Mouse (Mus musculus): ENCODE data around the gene Btbd8. TPM values are rescaled to one million over a fixed set of nuclear protein-coding genes. Genes with fewer than 3 reads are reported as not detected.

Gene Btbd8
- total and polyA plus RNA-seq, 2 experiments from 2014 or later = 2.5 to 5.4 TPM

- Histone ChIP-seq H3K4me2 (ENCODE audit: low read depth, low read length) (no peak overlapping the region), H3K36me3 (replicated peaks; ENCODE audit: control insufficient read depth, insufficient read depth, low read length) (no peaks in the 10 kb centered on the region), H3K4me3 (ENCODE audit: low read depth, low read length) (no peak overlapping the region), H3K9me3 (replicated peaks; ENCODE audit: control insufficient read depth, low read length) (no peaks in the 10 kb centered on the region), H3K27ac (ENCODE audit: low read depth) (no peak overlapping the region), H3K4me1 (ENCODE audit: control insufficient read depth, insufficient read depth) (no peaks in the 10 kb centered on the region), H3K27me3 (ENCODE audit: control insufficient read depth, insufficient read depth, low read length) (no peaks in the 10 kb centered on the region), H3K9ac (replicated peaks; ENCODE audit: low read depth, low read length) (no peak overlapping the region)
- 18% methylated on average over 1 of the region's 1 CpGs for WGBS
- DNase-seq (ENCODE audit: low spot score) (no peak), ATAC-seq (ENCODE audit: insufficient read depth, low read depth) (no peak)
- TF ChIP-seq CTCF (IDR thresholded peaks at IDR 0.05; ENCODE audit: low read depth) (no peak), EP300 (IDR thresholded peaks at IDR 0.05; ENCODE audit: low read depth) (no peak)
Observed at GRCm38 (mm10) chr5:107421676-107422075, 16.1 kb upstream of the Btbd8 start.

- Histone ChIP-seq H3K9me3 (replicated peaks; ENCODE audit: control insufficient read depth, low read length) (no peaks in the 10 kb centered on the region), H3K27me3 (ENCODE audit: control insufficient read depth, insufficient read depth, low read length) (no peaks in the 10 kb centered on the region), H3K36me3 (replicated peaks; ENCODE audit: control insufficient read depth, insufficient read depth, low read length) (no peaks in the 10 kb centered on the region), H3K4me3 (ENCODE audit: low read depth, low read length) (no peak within 1 kb of the TSS), H3K4me2 (ENCODE audit: low read depth, low read length) (no peak within 1 kb of the TSS), H3K27ac (ENCODE audit: low read depth) (no peak within 1 kb of the TSS), H3K9ac (replicated peaks; ENCODE audit: low read depth, low read length) (no peak within 1 kb of the TSS), H3K4me1 (ENCODE audit: control insufficient read depth, insufficient read depth) (no peaks in the 10 kb centered on the region)
- TF ChIP-seq EP300 (IDR thresholded peaks at IDR 0.05; ENCODE audit: low read depth) (no peak), CTCF (IDR thresholded peaks at IDR 0.05; ENCODE audit: low read depth) (no peak)
- WGBS = 69% methylated on average over 3 of the region's 3 CpGs
- ATAC-seq (ENCODE audit: insufficient read depth, low read depth) (no peak), DNase-seq (ENCODE audit: low spot score) (no peak)
Observed at GRCm38 (mm10) chr5:107431249-107431648, 6.5 kb upstream of the Btbd8 start, which contains the start of gene Lpcat2b. Lpcat2b (plus strand) TSS chr5:107431549.

DNA sequence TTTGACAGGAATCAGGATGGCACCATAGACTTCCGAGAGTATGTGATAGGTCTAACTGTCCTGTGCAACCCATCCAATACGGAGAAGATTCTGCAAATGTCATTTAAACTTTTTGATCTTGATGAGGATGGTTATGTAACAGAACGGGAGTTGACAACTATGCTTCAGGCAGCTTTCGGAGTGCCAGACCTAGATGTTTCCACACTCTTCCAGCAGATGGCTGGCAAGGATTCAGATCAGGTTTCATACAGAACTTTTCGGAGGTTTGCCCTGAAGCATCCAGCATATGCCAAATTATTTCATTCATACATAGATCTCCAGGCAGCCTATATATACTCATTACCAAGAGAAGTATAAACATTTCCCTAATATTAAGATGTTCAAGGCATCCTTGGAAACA lies 3.8 kb upstream of the Btbd8 start:
- Histone ChIP-seq H3K9ac (replicated peaks; ENCODE audit: low read depth, low read length) (no peak overlapping the region), H3K27me3 (ENCODE audit: control insufficient read depth, insufficient read depth, low read length) (no peaks in the 10 kb centered on the region), H3K9me3 (replicated peaks; ENCODE audit: control insufficient read depth, low read length) (no peaks in the 10 kb centered on the region), H3K27ac (ENCODE audit: low read depth) (no peak overlapping the region), H3K36me3 (replicated peaks; ENCODE audit: control insufficient read depth, insufficient read depth, low read length) (no peaks in the 10 kb centered on the region), H3K4me1 (ENCODE audit: control insufficient read depth, insufficient read depth) (0 out of 2 replicates have a peak, but pooled peaks cover 6% of the 10 kb centered on the region), H3K4me2 (ENCODE audit: low read depth, low read length) (no peak overlapping the region), H3K4me3 (ENCODE audit: low read depth, low read length) (no peak overlapping the region)
- WGBS = 68% methylated on average over 5 of the region's 5 CpGs
- DNase-seq (ENCODE audit: low spot score) (no peak), ATAC-seq (ENCODE audit: insufficient read depth, low read depth) (no peak)
- no peak for TF ChIP-seq EP300 (IDR thresholded peaks at IDR 0.05; ENCODE audit: low read depth)
- no peak for TF ChIP-seq CTCF (IDR thresholded peaks at IDR 0.05; ENCODE audit: low read depth)

GRCm38 (mm10) chr5:107436185-107436584 lies 1.6 kb upstream of the Btbd8 start:
- Histone ChIP-seq H3K4me3 (ENCODE audit: low read depth, low read length) (no peak overlapping the region), H3K36me3 (replicated peaks; ENCODE audit: control insufficient read depth, insufficient read depth, low read length) (no peaks in the 10 kb centered on the region), H3K4me1 (ENCODE audit: control insufficient read depth, insufficient read depth) (0 out of 2 replicates have a peak, but pooled peaks cover 6% of the 10 kb centered on the region), H3K9ac (replicated peaks; ENCODE audit: low read depth, low read length) (no peak overlapping the region), H3K4me2 (ENCODE audit: low read depth, low read length) (no peak overlapping the region), H3K27ac (ENCODE audit: low read depth) (no peak overlapping the region), H3K27me3 (ENCODE audit: control insufficient read depth, insufficient read depth, low read length) (no peaks in the 10 kb centered on the region), H3K9me3 (replicated peaks; ENCODE audit: control insufficient read depth, low read length) (no peaks in the 10 kb centered on the region)
- TF ChIP-seq CTCF (IDR thresholded peaks at IDR 0.05; ENCODE audit: low read depth) = no peak
- TF ChIP-seq EP300 (IDR thresholded peaks at IDR 0.05; ENCODE audit: low read depth) = no peak
- DNase-seq (ENCODE audit: low spot score) (no peak), ATAC-seq (ENCODE audit: insufficient read depth, low read depth) (no peak)
- WGBS = 81% methylated on average over 6 of the region's 6 CpGs

DNA sequence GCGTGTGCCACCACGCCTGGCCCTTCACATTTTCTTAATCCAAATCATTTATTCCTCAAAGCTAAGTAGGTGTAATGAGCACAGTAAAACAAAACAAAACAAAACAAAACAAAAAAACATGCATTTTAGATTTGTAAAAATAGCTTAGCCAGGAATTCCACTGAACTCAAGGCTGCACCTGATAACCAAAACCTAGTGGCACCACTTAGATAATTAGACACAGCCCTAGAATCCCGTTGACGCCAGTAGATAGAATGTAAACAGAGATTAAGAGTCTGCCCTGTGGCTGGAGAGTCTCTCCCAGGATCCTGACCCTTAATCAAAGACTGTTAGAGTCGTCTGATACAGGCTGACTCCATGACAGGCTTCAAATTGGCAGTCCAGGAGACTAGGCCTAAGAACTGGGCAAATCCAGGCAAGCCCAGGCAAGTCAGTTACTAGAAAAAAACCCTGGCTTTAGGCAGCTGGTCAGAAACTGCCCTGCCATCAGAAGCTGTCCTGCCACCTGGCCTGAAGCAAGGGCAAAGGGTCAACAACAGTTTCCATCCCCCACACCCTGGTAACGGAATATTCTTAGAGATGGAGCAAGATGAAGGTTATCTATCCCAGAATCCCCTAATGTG lies 1.1 kb upstream of the Btbd8 start:
- TF ChIP-seq CTCF (IDR thresholded peaks at IDR 0.05; ENCODE audit: low read depth) (no peak), EP300 (IDR thresholded peaks at IDR 0.05; ENCODE audit: low read depth) (no peak)
- H3K4me3 ChIP-seq (ENCODE audit: low read depth, low read length) = no peak overlapping the region
- ATAC-seq (ENCODE audit: insufficient read depth, low read depth) = no peak
- no peaks in the 10 kb centered on the region for H3K36me3 ChIP-seq (replicated peaks; ENCODE audit: control insufficient read depth, insufficient read depth, low read length)
- H3K27ac ChIP-seq (ENCODE audit: low read depth) = no peak overlapping the region
- DNase-seq (ENCODE audit: low spot score) = no peak
- H3K9ac ChIP-seq (replicated peaks; ENCODE audit: low read depth, low read length) = no peak overlapping the region
- H3K4me1 ChIP-seq (ENCODE audit: control insufficient read depth, insufficient read depth) = 0 out of 2 replicates have a peak, but pooled peaks cover 6% of the 10 kb centered on the region
- WGBS = 67% methylated on average over 6 of the region's 6 CpGs
- H3K27me3 ChIP-seq (ENCODE audit: control insufficient read depth, insufficient read depth, low read length) = no peaks in the 10 kb centered on the region
- H3K9me3 ChIP-seq (replicated peaks; ENCODE audit: control insufficient read depth, low read length) = no peaks in the 10 kb centered on the region
- no peak overlapping the region for H3K4me2 ChIP-seq (ENCODE audit: low read depth, low read length)

DNA sequence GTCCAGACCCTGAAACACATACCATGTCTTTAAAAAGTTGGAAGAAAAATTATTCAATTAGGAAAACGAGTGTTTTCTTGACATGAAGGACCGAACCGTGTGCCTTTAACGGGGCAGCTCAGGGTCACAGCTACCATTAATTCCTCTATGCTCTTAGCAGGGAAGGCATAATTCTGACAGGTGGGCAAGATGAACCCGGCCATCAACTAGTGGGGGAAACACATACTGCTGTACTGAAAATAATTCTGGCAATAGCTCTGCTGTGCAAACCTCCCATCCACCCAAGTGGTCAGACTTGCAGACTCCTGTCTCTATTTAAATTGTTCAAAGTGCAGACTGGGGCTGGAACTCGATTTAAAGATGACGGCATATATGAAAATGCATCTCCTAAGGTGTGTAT lies 556 bp downstream of the Btbd8 start:
- ATAC-seq (ENCODE audit: insufficient read depth, low read depth) = no peak
- Histone ChIP-seq H3K9ac (replicated peaks; ENCODE audit: low read depth, low read length) (peak overlapping the region; percentile 83), H3K27ac (ENCODE audit: low read depth) (peak overlapping the region; percentile 78), H3K36me3 (replicated peaks; ENCODE audit: control insufficient read depth, insufficient read depth, low read length) (no peaks in the 10 kb centered on the region), H3K4me1 (ENCODE audit: control insufficient read depth, insufficient read depth) (0 out of 2 replicates have a peak, but pooled peaks cover 6% of the 10 kb centered on the region), H3K27me3 (ENCODE audit: control insufficient read depth, insufficient read depth, low read length) (no peaks in the 10 kb centered on the region), H3K4me3 (ENCODE audit: low read depth, low read length) (peak overlapping the region; percentile 91), H3K4me2 (ENCODE audit: low read depth, low read length) (peak overlapping the region; percentile 65), H3K9me3 (replicated peaks; ENCODE audit: control insufficient read depth, low read length) (no peaks in the 10 kb centered on the region)
- no peak for TF ChIP-seq CTCF (IDR thresholded peaks at IDR 0.05; ENCODE audit: low read depth)
- no peak for TF ChIP-seq EP300 (IDR thresholded peaks at IDR 0.05; ENCODE audit: low read depth)
- no peak for DNase-seq (ENCODE audit: low spot score)
- WGBS = 20% methylated on average over 7 of the region's 7 CpGs

Data from heart, postnatal 0 days (tissue).